ENCODE assay signal across 23 mouse cellular contexts in the genomic region with DNA sequence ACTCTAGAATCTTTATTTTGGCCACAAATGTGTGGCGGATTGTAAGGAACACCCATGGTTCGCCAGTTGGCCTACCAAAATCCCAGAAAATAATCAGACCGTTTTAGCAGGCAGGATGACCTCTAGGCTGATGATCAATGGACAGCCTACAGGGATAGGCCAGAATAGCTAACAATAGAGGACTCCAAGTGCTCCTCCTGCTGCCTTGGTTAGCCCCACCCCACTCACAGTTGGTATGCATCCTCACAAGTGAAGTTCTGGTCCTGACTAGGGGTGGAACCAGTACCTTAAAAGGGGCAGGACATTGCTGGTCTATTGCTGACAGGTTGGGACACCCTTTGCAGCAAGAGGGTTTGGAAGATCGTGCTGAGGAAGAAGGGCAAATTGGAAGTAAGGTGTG. TPM values are rescaled to one million over a fixed set of nuclear protein-coding genes. Genes with fewer than 3 reads are reported as not detected.
DNase-seq lines count a peak whose midpoint lies in the region; ATAC-seq and TF ChIP-seq lines count a peak whose summit lies in the region.
"Had no signal": no experiment of that assay in that cellular context is flagged by ENCODE, and none has a peak within 500 bp of the region (broad histone marks: within the 10 kb centered on the region; RNA-seq: fewer than 3 reads in every experiment).

No protein-coding gene starts in this region.

- no peak for DNase-seq in forebrain, embryonic 10.5 days (ENCODE audit: extremely low spot score, low spot score)
- DNase-seq in forebrain, embryonic 11.5 days (ENCODE audit: low spot score) = no peak
- DNase-seq in limb, embryonic 10.5 days (ENCODE audit: low spot score) = no peak
- DNase-seq in embryonic facial prominence, embryonic 10.5 days (ENCODE audit: low spot score) = peak; percentile 15
- DNase-seq in frontal cortex, adult 2 months (ENCODE audit: extremely low spot score in 1 of 2, low spot score in 1 of 2) = no peak
- DNase-seq: adrenal gland, postnatal 14 days; cerebellum, adult 2 months; cerebellum, postnatal 36 days; kidney, postnatal 36 days; layer of hippocampus, postnatal 36 days; lung, adult 2 months; lung, postnatal 36 days; right cerebral cortex, postnatal 25 days; spleen, adult 18-20 months; thymus, postnatal 14 days had no signal

- H3K27me3 ChIP-seq in forebrain, embryonic 10.5 days (ENCODE audit: poor library complexity, severe bottlenecking) = peaks cover 84% of the 10 kb centered on the region
- peaks cover 71% of the 10 kb centered on the region for H3K27me3 ChIP-seq in forebrain, embryonic 11.5 days (ENCODE audit: control insufficient read depth, insufficient read depth, low read length)
- peaks cover 80% of the 10 kb centered on the region for H3K27me3 ChIP-seq in limb, embryonic 13.5 days
- peaks cover 76% of the 10 kb centered on the region for H3K27me3 ChIP-seq in limb, embryonic 10.5 days (ENCODE audit: low read depth, poor library complexity, severe bottlenecking)
- peaks cover 57% of the 10 kb centered on the region for H3K27me3 ChIP-seq in E14TG2a.4 (ENCODE audit: insufficient read depth, low read length)
- H3K27me3 ChIP-seq in embryonic facial prominence, embryonic 10.5 days (replicated peaks; ENCODE audit: low read depth, poor library complexity, severe bottlenecking) = peaks cover 77% of the 10 kb centered on the region
- H3K27me3 ChIP-seq in forebrain, embryonic 12.5 days = peaks cover 70% of the 10 kb centered on the region

- H3K9ac ChIP-seq in forebrain, embryonic 11.5 days (ENCODE audit: low read length) = no peak overlapping the region
- no peak overlapping the region for H3K9ac ChIP-seq in limb, embryonic 13.5 days
- no peak overlapping the region for H3K9ac ChIP-seq in forebrain, embryonic 12.5 days

- no peaks in the 10 kb centered on the region for H3K9me3 ChIP-seq in forebrain, embryonic 10.5 days
- no peaks in the 10 kb centered on the region for H3K9me3 ChIP-seq in forebrain, embryonic 11.5 days (ENCODE audit: control insufficient read depth, low read length)
- no peaks in the 10 kb centered on the region for H3K9me3 ChIP-seq in limb, embryonic 13.5 days
- H3K9me3 ChIP-seq in limb, embryonic 10.5 days (replicated peaks) = no peaks in the 10 kb centered on the region
- no peaks in the 10 kb centered on the region for H3K9me3 ChIP-seq in E14TG2a.4 (ENCODE audit: low read length)
- H3K9me3 ChIP-seq in embryonic facial prominence, embryonic 10.5 days = no peaks in the 10 kb centered on the region
- H3K9me3 ChIP-seq in forebrain, embryonic 12.5 days = no peaks in the 10 kb centered on the region
- H3K9me3 ChIP-seq: limb, embryonic 15.5 days; megakaryocyte, embryonic 14.5 days; midbrain, embryonic 15.5 days; neural tube, embryonic 12.5 days had no signal

- ATAC-seq in forebrain, embryonic 11.5 days (replicated peaks; ENCODE audit: low FRiP score) = no peak
- ATAC-seq in limb, embryonic 13.5 days (ENCODE audit: low FRiP score, low read depth) = no peak
- no peak for ATAC-seq in forebrain, embryonic 12.5 days (ENCODE audit: low FRiP score)
- ATAC-seq: midbrain, embryonic 15.5 days had no signal

- H3K27ac ChIP-seq in forebrain, embryonic 10.5 days = no peak overlapping the region
- no peak overlapping the region for H3K27ac ChIP-seq in forebrain, embryonic 11.5 days (ENCODE audit: low read depth, low read length)
- no peak overlapping the region for H3K27ac ChIP-seq in limb, embryonic 13.5 days
- no peak overlapping the region for H3K27ac ChIP-seq in limb, embryonic 10.5 days
- no peak overlapping the region for H3K27ac ChIP-seq in embryonic facial prominence, embryonic 10.5 days (replicated peaks)
- no peak overlapping the region for H3K27ac ChIP-seq in forebrain, embryonic 12.5 days
- H3K27ac ChIP-seq: limb, embryonic 15.5 days; midbrain, embryonic 15.5 days; neural tube, embryonic 12.5 days had no signal

- no peak for TF ChIP-seq CTCF in E14TG2a.4 (conservative IDR thresholded peaks at IDR 0.05; ENCODE audit: low read length)

- WGBS in forebrain, embryonic 10.5 days = 39% methylated on average over 4 of the region's 4 CpGs
- WGBS in forebrain, embryonic 11.5 days = 40% methylated on average over 4 of the region's 4 CpGs
- WGBS in limb, embryonic 13.5 days = 50% methylated on average over 4 of the region's 4 CpGs
- 43% methylated on average over 4 of the region's 4 CpGs for WGBS in limb, embryonic 10.5 days
- 41% methylated on average over 4 of the region's 4 CpGs for WGBS in embryonic facial prominence, embryonic 10.5 days
- 38% methylated on average over 4 of the region's 4 CpGs for WGBS in forebrain, embryonic 12.5 days

- peaks cover 55% of the 10 kb centered on the region for H3K4me1 ChIP-seq in forebrain, embryonic 10.5 days
- peaks cover 31% of the 10 kb centered on the region for H3K4me1 ChIP-seq in forebrain, embryonic 11.5 days (replicated peaks; ENCODE audit: control insufficient read depth, insufficient read depth, low read length)
- H3K4me1 ChIP-seq in limb, embryonic 13.5 days = peaks cover 38% of the 10 kb centered on the region
- peaks cover 45% of the 10 kb centered on the region for H3K4me1 ChIP-seq in limb, embryonic 10.5 days
- peaks cover 68% of the 10 kb centered on the region for H3K4me1 ChIP-seq in E14TG2a.4 (replicated peaks; ENCODE audit: low read depth, low read length)
- H3K4me1 ChIP-seq in embryonic facial prominence, embryonic 10.5 days = peaks cover 55% of the 10 kb centered on the region
- H3K4me1 ChIP-seq in forebrain, embryonic 12.5 days = peaks cover 40% of the 10 kb centered on the region

- no peaks in the 10 kb centered on the region for H3K36me3 ChIP-seq in forebrain, embryonic 10.5 days (replicated peaks)
- no peaks in the 10 kb centered on the region for H3K36me3 ChIP-seq in forebrain, embryonic 11.5 days (ENCODE audit: control insufficient read depth, insufficient read depth, low read length)
- no peaks in the 10 kb centered on the region for H3K36me3 ChIP-seq in limb, embryonic 13.5 days
- H3K36me3 ChIP-seq in limb, embryonic 10.5 days = no peaks in the 10 kb centered on the region
- H3K36me3 ChIP-seq in E14TG2a.4 (ENCODE audit: insufficient read depth, low read length) = no peaks in the 10 kb centered on the region
- no peaks in the 10 kb centered on the region for H3K36me3 ChIP-seq in embryonic facial prominence, embryonic 10.5 days (replicated peaks)
- H3K36me3 ChIP-seq in forebrain, embryonic 12.5 days (replicated peaks) = no peaks in the 10 kb centered on the region
- H3K36me3 ChIP-seq: G1E; limb, embryonic 15.5 days; midbrain, embryonic 15.5 days; neural tube, embryonic 12.5 days had no signal

- no peak overlapping the region for H3K4me2 ChIP-seq in forebrain, embryonic 11.5 days (ENCODE audit: low read depth, low read length, severe bottlenecking)
- no peak overlapping the region for H3K4me2 ChIP-seq in limb, embryonic 13.5 days (replicated peaks)
- H3K4me2 ChIP-seq in forebrain, embryonic 12.5 days = no peak overlapping the region

- peak overlapping the region; percentile 59; the same call in 1 of the 2 replicates for H3K4me3 ChIP-seq in forebrain, embryonic 10.5 days
- no peak overlapping the region for H3K4me3 ChIP-seq in forebrain, embryonic 11.5 days (ENCODE audit: low read depth, low read length)
- H3K4me3 ChIP-seq in limb, embryonic 13.5 days = 0 out of 2 replicates have a peak overlapping the region, but pooled peaks have one; percentile 58
- no peak overlapping the region; the same call in 1 of the 2 replicates for H3K4me3 ChIP-seq in limb, embryonic 10.5 days
- H3K4me3 ChIP-seq in E14TG2a.4 (replicated peaks; ENCODE audit: low read length) = 0 out of 2 replicates have a peak overlapping the region, but pooled peaks have one; percentile 1
- no peak overlapping the region for H3K4me3 ChIP-seq in embryonic facial prominence, embryonic 10.5 days
- H3K4me3 ChIP-seq in forebrain, embryonic 12.5 days (replicated peaks) = no peak overlapping the region

RNA-seq across cellular contexts. Expression of a gene that starts 1.3 kb away (rescaled TPM):
- 22.2 and 25.9 TPM in 2 replicates for polyA plus RNA-seq in forebrain, embryonic 10.5 days (2016; fragmentation: Nextera tagmentation; extraction: Ambion mirVana)
- 12.5 and 14.1 TPM in 2 replicates for polyA plus RNA-seq in forebrain, embryonic 11.5 days (2014; fragmentation: Nextera tagmentation; extraction: Ambion mirVana)
- polyA plus RNA-seq in limb, embryonic 13.5 days (2015; fragmentation: Nextera tagmentation; extraction: Ambion mirVana) = 18.4 and 20.1 TPM in 2 replicates
- 27.9 and 34.3 TPM in 2 replicates for polyA plus RNA-seq in limb, embryonic 10.5 days (2016; fragmentation: Nextera tagmentation; extraction: Ambion mirVana)
- 29.2 and 29.5 TPM in 2 replicates for polyA plus RNA-seq in embryonic facial prominence, embryonic 10.5 days (2016; fragmentation: Nextera tagmentation; extraction: Ambion mirVana)
- polyA plus RNA-seq in forebrain, embryonic 12.5 days (2016; fragmentation: Nextera tagmentation; extraction: Ambion mirVana) = 20.1 and 23.3 TPM in 2 replicates
- 17.6 and 19.2 TPM in 2 replicates for polyA plus RNA-seq in frontal cortex, adult 2 months (2012; rRNA removed)

RNA-seq across cellular contexts. Expression of a gene that starts 5.3 kb away (rescaled TPM):
- 0.24 and 0.48 TPM in 2 replicates for polyA plus RNA-seq in forebrain, embryonic 10.5 days (2016; fragmentation: Nextera tagmentation; extraction: Ambion mirVana)
- 0.28 and 0.29 TPM in 2 replicates for polyA plus RNA-seq in forebrain, embryonic 11.5 days (2014; fragmentation: Nextera tagmentation; extraction: Ambion mirVana)
- 0.59 and 0.80 TPM in 2 replicates for polyA plus RNA-seq in limb, embryonic 13.5 days (2015; fragmentation: Nextera tagmentation; extraction: Ambion mirVana)
- 0.40 and 0.46 TPM in 2 replicates for polyA plus RNA-seq in limb, embryonic 10.5 days (2016; fragmentation: Nextera tagmentation; extraction: Ambion mirVana)
- polyA plus RNA-seq in embryonic facial prominence, embryonic 10.5 days (2016; fragmentation: Nextera tagmentation; extraction: Ambion mirVana) = 0.31 and 0.34 TPM in 2 replicates
- 0.45 and 0.51 TPM in 2 replicates for polyA plus RNA-seq in forebrain, embryonic 12.5 days (2016; fragmentation: Nextera tagmentation; extraction: Ambion mirVana)
- 0.44 and 0.80 TPM in 2 replicates for polyA plus RNA-seq in frontal cortex, adult 2 months (2012; rRNA removed)
- polyA plus RNA-seq: G1E had no signal

RNA-seq across cellular contexts. Expression of a gene that starts 22.0 kb away (rescaled TPM):
- 10.8 and 11.8 TPM in 2 replicates for polyA plus RNA-seq in forebrain, embryonic 10.5 days (2016; fragmentation: Nextera tagmentation; extraction: Ambion mirVana)
- polyA plus RNA-seq in forebrain, embryonic 11.5 days (2014; fragmentation: Nextera tagmentation; extraction: Ambion mirVana) = 20.1 and 20.6 TPM in 2 replicates
- 14.7 and 14.9 TPM in 2 replicates for polyA plus RNA-seq in limb, embryonic 13.5 days (2015; fragmentation: Nextera tagmentation; extraction: Ambion mirVana)
- 12.6 and 13.6 TPM in 2 replicates for polyA plus RNA-seq in limb, embryonic 10.5 days (2016; fragmentation: Nextera tagmentation; extraction: Ambion mirVana)
- polyA plus RNA-seq in embryonic facial prominence, embryonic 10.5 days (2016; fragmentation: Nextera tagmentation; extraction: Ambion mirVana) = 12.1 and 12.7 TPM in 2 replicates
- 12.5 and 12.7 TPM in 2 replicates for polyA plus RNA-seq in forebrain, embryonic 12.5 days (2016; fragmentation: Nextera tagmentation; extraction: Ambion mirVana)
- polyA plus RNA-seq in frontal cortex, adult 2 months (2012; rRNA removed) = 47.0 and 48.6 TPM in 2 replicates

RNA-seq across cellular contexts. Expression of a gene that starts 25.0 kb away (rescaled TPM):
- 23.9 and 25.3 TPM in 2 replicates for polyA plus RNA-seq in forebrain, embryonic 10.5 days (2016; fragmentation: Nextera tagmentation; extraction: Ambion mirVana)
- polyA plus RNA-seq in forebrain, embryonic 11.5 days (2014; fragmentation: Nextera tagmentation; extraction: Ambion mirVana) = 8.7 and 9.4 TPM in 2 replicates
- 22.5 and 26.1 TPM in 2 replicates for polyA plus RNA-seq in limb, embryonic 13.5 days (2015; fragmentation: Nextera tagmentation; extraction: Ambion mirVana)
- polyA plus RNA-seq in limb, embryonic 10.5 days (2016; fragmentation: Nextera tagmentation; extraction: Ambion mirVana) = 23.9 and 28.3 TPM in 2 replicates
- 23.4 and 26.9 TPM in 2 replicates for polyA plus RNA-seq in embryonic facial prominence, embryonic 10.5 days (2016; fragmentation: Nextera tagmentation; extraction: Ambion mirVana)
- polyA plus RNA-seq in forebrain, embryonic 12.5 days (2016; fragmentation: Nextera tagmentation; extraction: Ambion mirVana) = 30.6 and 41.5 TPM in 2 replicates
- 30.5 and 33.6 TPM in 2 replicates for polyA plus RNA-seq in frontal cortex, adult 2 months (2012; rRNA removed)

RNA-seq across cellular contexts. Expression of a gene that starts 41.3 kb away (rescaled TPM):
- polyA plus RNA-seq in forebrain, embryonic 10.5 days (2016; fragmentation: Nextera tagmentation; extraction: Ambion mirVana) = 2,760 and 2,766 TPM in 2 replicates
- polyA plus RNA-seq in forebrain, embryonic 11.5 days (2014; fragmentation: Nextera tagmentation; extraction: Ambion mirVana) = 2,366 and 2,605 TPM in 2 replicates
- polyA plus RNA-seq in limb, embryonic 13.5 days (2015; fragmentation: Nextera tagmentation; extraction: Ambion mirVana) = 1,632 and 1,683 TPM in 2 replicates
- polyA plus RNA-seq in limb, embryonic 10.5 days (2016; fragmentation: Nextera tagmentation; extraction: Ambion mirVana) = 2,301 and 2,452 TPM in 2 replicates
- polyA plus RNA-seq in embryonic facial prominence, embryonic 10.5 days (2016; fragmentation: Nextera tagmentation; extraction: Ambion mirVana) = 2,343 and 2,408 TPM in 2 replicates
- 1,790 and 1,867 TPM in 2 replicates for polyA plus RNA-seq in forebrain, embryonic 12.5 days (2016; fragmentation: Nextera tagmentation; extraction: Ambion mirVana)
- polyA plus RNA-seq in frontal cortex, adult 2 months (2012; rRNA removed) = 1,157 and 1,186 TPM in 2 replicates

Comparison
In these comparisons a context has a peak if more than half of its experiments do, and no peak if none do; other contexts are left out.
1. H3K4me3 ChIP-seq: peak in forebrain, embryonic 10.5 days (single experiment), limb, embryonic 13.5 days (single experiment) and E14TG2a.4 (single experiment); none in forebrain, embryonic 11.5 days (single experiment), limb, embryonic 10.5 days (single experiment), embryonic facial prominence, embryonic 10.5 days (single experiment) and forebrain, embryonic 12.5 days (single experiment).